Mouse (Mus musculus) liver, adult 2 months (tissue): ENCODE data around the gene Cfap44.

Experiments used
- CTCF ChIP-seq: fragments of 200-500 bp; IDR thresholded peaks from 2 replicates; pipeline ENCODE4 v1.5.1; 2011; ENCODE audit warnings: low read depth, low read length, control low read depth
- POLR2A ChIP-seq: fragments of 200-500 bp; IDR thresholded peaks from 2 replicates; pipeline ENCODE4 v1.6.1; 2011; ENCODE audit warnings: low read length, control low read depth; ENCODE audit not compliant: insufficient read depth; ENCODE audit errors: extremely low read depth

GRCm38 (mm10) chr16:44384251-44384650 lies 10.3 kb upstream of the Cfap44 start:
- no peak for TF ChIP-seq CTCF
- TF ChIP-seq POLR2A = no peak
